ENCODE assay signal across 21 mouse cellular contexts in genomic region chr1:39512183-39512582, GRCm38 (mm10). TPM values are rescaled to one million over a fixed set of nuclear protein-coding genes. Genes with fewer than 3 reads are reported as not detected.
DNase-seq lines count a peak whose midpoint lies in the region; TF ChIP-seq lines count a peak whose summit lies in the region.
"Had no signal": no experiment of that assay in that cellular context is flagged by ENCODE, and none has a peak within 500 bp of the region (broad histone marks: within the 10 kb centered on the region; RNA-seq: fewer than 3 reads in every experiment).

No protein-coding gene starts in this region.

- H3K27me3 ChIP-seq in MEL (ENCODE audit: control insufficient read depth in 1 of 2, insufficient read depth in 2 of 2, low read length in 2 of 2) = peaks cover 5 to 7% of the 10 kb centered on the region in 2 experiments; a peak in 3 of 4 replicates
- H3K27me3 ChIP-seq: embryonic facial prominence, embryonic 13.5 days; embryonic facial prominence, embryonic 15.5 days; forebrain, embryonic 12.5 days had no signal

- no peaks in the 10 kb centered on the region for H3K79me2 ChIP-seq in MEL (ENCODE audit: control insufficient read depth, insufficient read depth, low read length, poor library complexity)

- no peaks in the 10 kb centered on the region for H3K9me3 ChIP-seq in MEL (replicated peaks; ENCODE audit: insufficient read depth, low read length)
- H3K9me3 ChIP-seq: embryonic facial prominence, embryonic 13.5 days; embryonic facial prominence, embryonic 15.5 days; forebrain, embryonic 10.5 days; forebrain, embryonic 12.5 days; G1E had no signal

- no peak for TF ChIP-seq POLR2A in MEL (IDR thresholded peaks at IDR 0.05; ENCODE audit: control insufficient read depth in 1 of 2, insufficient read depth in 1 of 2, low read depth in 1 of 2, low read length in 2 of 2, poor library complexity in 1 of 2)

- no peaks in the 10 kb centered on the region for H3K36me3 ChIP-seq in MEL (ENCODE audit: control insufficient read depth in 1 of 2, insufficient read depth in 2 of 2, low read length in 2 of 2)
- H3K36me3 ChIP-seq: embryonic facial prominence, embryonic 13.5 days; embryonic facial prominence, embryonic 15.5 days; forebrain, embryonic 10.5 days; forebrain, embryonic 12.5 days; G1E had no signal

- H3K27ac ChIP-seq in layer of hippocampus, adult 2 months = no peak overlapping the region
- no peak overlapping the region for H3K27ac ChIP-seq in MEL (ENCODE audit: control insufficient read depth, low read depth, low read length)
- H3K27ac ChIP-seq: embryonic facial prominence, embryonic 13.5 days; embryonic facial prominence, embryonic 15.5 days; forebrain, embryonic 10.5 days; forebrain, embryonic 12.5 days had no signal

- DNase-seq in layer of hippocampus, adult 2 months (ENCODE audit: low spot score in 2 of 2) = no peak
- no peak for DNase-seq in layer of hippocampus, adult 8-10 months (ENCODE audit: low spot score in 2 of 2)
- no peak for DNase-seq in MEL (ENCODE audit: low read depth, low spot score)
- no peak for DNase-seq in adrenal gland, adult 8-10 months
- no peak for DNase-seq in ovary, postnatal 36 days (ENCODE audit: low spot score)
- DNase-seq: adrenal gland, postnatal 10 days; adrenal gland, postnatal 25 days; B cell, adult 2 months; cerebellum, adult 11 months; cerebellum, adult 18-20 months; cerebellum, adult 8-10 months; cerebellum, adult 9-11 months; cerebellum, postnatal 14 days; cerebellum, postnatal 36 days; embryo, embryonic 11 days had no signal

- TF ChIP-seq CTCF in layer of hippocampus, adult 2 months (conservative IDR thresholded peaks at IDR 0.05) = 0 out of 2 replicates have a peak, but pooled peaks have one; percentile 24
- TF ChIP-seq CTCF in MEL (IDR thresholded peaks at IDR 0.05 in 2 of 3, conservative IDR thresholded peaks at IDR 0.05 in 1 of 3; ENCODE audit: control insufficient read depth in 1 of 3, insufficient read depth in 1 of 3, low read depth in 2 of 3, low read length in 3 of 3, poor library complexity in 1 of 3, severe bottlenecking in 1 of 3) = no peak

- no peak overlapping the region for H3K4me3 ChIP-seq in layer of hippocampus, adult 2 months
- H3K4me3 ChIP-seq in MEL (ENCODE audit: control insufficient read depth in 1 of 2, insufficient read depth in 1 of 2, low read depth in 2 of 2, low read length in 2 of 2) = no peak overlapping the region
- H3K4me3 ChIP-seq: embryonic facial prominence, embryonic 13.5 days; embryonic facial prominence, embryonic 15.5 days; erythroblast, embryonic 14.5 days; forebrain, embryonic 10.5 days; forebrain, embryonic 12.5 days had no signal

- no peak for TF ChIP-seq RAD21 in MEL (IDR thresholded peaks at IDR 0.05; ENCODE audit: low read depth, low read length)

- H3K4me1 ChIP-seq in MEL (ENCODE audit: control insufficient read depth in 1 of 2, insufficient read depth in 2 of 2, low read length in 2 of 2) = no peaks in the 10 kb centered on the region
- H3K4me1 ChIP-seq: forebrain, embryonic 10.5 days; forebrain, embryonic 12.5 days had no signal

- no peak for TF ChIP-seq EP300 in MEL (IDR thresholded peaks at IDR 0.05; ENCODE audit: low read depth in 1 of 2, low read length in 2 of 2)

- H3K9ac ChIP-seq in MEL (ENCODE audit: control insufficient read depth, low read depth, low read length, poor library complexity, severe bottlenecking) = no peak overlapping the region
- H3K9ac ChIP-seq: embryonic facial prominence, embryonic 13.5 days; embryonic facial prominence, embryonic 15.5 days; forebrain, embryonic 12.5 days had no signal

TF ChIP-seq in MEL, 35 proteins besides CTCF, POLR2A, EP300 and RAD21:
- TF ChIP-seq MAFK (IDR thresholded peaks at IDR 0.05; ENCODE audit: borderline replicate concordance, low read depth, low read length) = peak; percentile 60; the same call in 1 of the 2 replicates
- TF ChIP-seq UBTF (IDR thresholded peaks at IDR 0.05; ENCODE audit: borderline replicate concordance, insufficient read depth, low read depth, low read length) = no peak

RNA-seq across cellular contexts. Expression of gene Cnot11, which starts 22.6 kb away (rescaled TPM):
- total RNA-seq in layer of hippocampus, adult 2 months (2021) = 10 to 100 TPM; 23.3 to 24.2 TPM
- total RNA-seq in layer of hippocampus, adult 8-10 months (2022) = 10 to 100 TPM; 22.0 to 24.5 (median 22.9) TPM
- 20.0 and 21.1 TPM in 2 replicates for total RNA-seq in MEL (2012; rRNA removed)
- polyA plus RNA-seq in MEL (2012; ENCODE audit: insufficient read depth in 1 of 2, insufficient read length in 2 of 2, low read depth in 1 of 2, low replicate concordance in 2 of 2, missing spikeins in 1 of 2) = 10 to 100 TPM; 37.9 to 46.0 TPM
- total RNA-seq in adrenal gland, adult 8-10 months (2022) = 10 to 100 TPM; 20.6 to 25.8 (median 22.9) TPM

RNA-seq across cellular contexts. Expression of gene Tbc1d8, which starts 33.6 kb away (rescaled TPM):
- total RNA-seq in layer of hippocampus, adult 2 months (2021) = 10 to 100 TPM; 10.6 to 14.3 TPM
- 10 to 100 TPM; 13.4 to 15.4 (median 15.0) TPM for total RNA-seq in layer of hippocampus, adult 8-10 months (2022)
- 1.5 TPM in 2 replicates for total RNA-seq in MEL (2012; rRNA removed)
- 1 to 10 TPM in 1 of 2 experiments, not detected in 1; 2.4 TPM for polyA plus RNA-seq in MEL (2012; ENCODE audit: insufficient read depth in 1 of 2, insufficient read length in 2 of 2, low read depth in 1 of 2, low replicate concordance in 2 of 2, missing spikeins in 1 of 2)
- 10 to 100 TPM in 2 of 4 experiments, 1 to 10 TPM in 2; 6.8 to 15.1 (median 11.5) TPM for total RNA-seq in adrenal gland, adult 8-10 months (2022)
